Mouse (Mus musculus): ENCODE data around the gene Pjvk. TPM values are rescaled to one million over a fixed set of nuclear protein-coding genes. Genes with fewer than 3 reads are reported as not detected.

Gene Pjvk
- total RNA-seq, 2 experiments from 2014 or later: not detected

GRCm38 (mm10) chr2:76702751-76703150 is 54.5 kb downstream of the Pjvk start:
- no peak for ATAC-seq (replicated peaks; ENCODE audit: low FRiP score, poor library complexity, severe bottlenecking)

- ATAC-seq (replicated peaks; ENCODE audit: low FRiP score, poor library complexity, severe bottlenecking): no peak
Measured at GRCm38 (mm10) chr2:76705655-76706054, 57.4 kb downstream of the Pjvk start.

Other genes with a start within 250 kb of the Pjvk start
- gene Osbpl6, start 242.0 kb upstream of the Pjvk start, total RNA-seq (2015; ENCODE audit: low replicate concordance): not detected in 2 replicates
- gene Osbpl6, start 242.0 kb upstream of the Pjvk start, total RNA-seq (2017; ENCODE audit: low replicate concordance): not detected in 2 replicates
- 2.2 and 6.3 TPM in 2 replicates for gene Prkra, start 461 bp upstream of the Pjvk start, total RNA-seq (2015; ENCODE audit: low replicate concordance)
- gene Prkra, start 461 bp upstream of the Pjvk start, total RNA-seq (2017; ENCODE audit: low replicate concordance): 1.7 TPM in 2 replicates
- 7.5 TPM in 1 of 2 replicates, not detected in the other for gene Fkbp7, start 24.6 kb downstream of the Pjvk start, total RNA-seq (2015; ENCODE audit: low replicate concordance)
- gene Fkbp7, start 24.6 kb downstream of the Pjvk start, total RNA-seq (2017; ENCODE audit: low replicate concordance): 3.0 TPM in 1 of 2 replicates, not detected in the other
- gene Plekha3, start 26.8 kb downstream of the Pjvk start, total RNA-seq (2015; ENCODE audit: low replicate concordance): 7.2 and 11.3 TPM in 2 replicates
- gene Plekha3, start 26.8 kb downstream of the Pjvk start, total RNA-seq (2017; ENCODE audit: low replicate concordance): 2.1 and 2.6 TPM in 2 replicates